Mouse (Mus musculus) CD4-positive, CD25-positive, alpha-beta regulatory T cell (primary cell): ENCODE measurements around the gene Msl2. TPM values are rescaled to one million over a fixed set of nuclear protein-coding genes. Genes with fewer than 3 reads are reported as not detected.

ENCODE experiments used
- polyA plus RNA-seq: library from polyadenylated mRNA; unstranded; fragments of 100-300 nt; shearing (Covaris generic); gene quantifications from one replicate; pipeline ENCODE4 v1.2.1, GENCODE M21; 2017

Msl2 gene
- 61.4 TPM for polyA plus RNA-seq

DNA sequence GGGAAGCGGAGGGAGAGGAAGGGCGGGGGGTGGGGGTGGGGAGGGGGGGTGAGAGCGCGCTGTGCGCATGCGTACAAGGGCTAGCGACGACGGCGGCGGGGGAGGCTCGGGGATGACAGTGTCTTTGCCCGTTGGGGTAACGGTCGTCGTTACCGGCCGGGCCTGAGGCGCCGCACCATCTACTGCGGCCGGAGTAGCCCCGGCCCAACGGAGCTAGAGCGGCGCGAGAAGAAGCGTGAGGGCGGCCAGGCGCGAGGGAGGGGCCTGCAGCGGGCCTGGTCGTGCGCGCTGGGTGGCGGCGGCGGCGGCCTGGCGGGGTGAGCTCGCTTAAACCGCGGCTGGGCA is at the start of gene Msl2:
TSS of gene Msl2 (plus strand) at position 115 of the 345 bp plus-strand sequence.

DNA sequence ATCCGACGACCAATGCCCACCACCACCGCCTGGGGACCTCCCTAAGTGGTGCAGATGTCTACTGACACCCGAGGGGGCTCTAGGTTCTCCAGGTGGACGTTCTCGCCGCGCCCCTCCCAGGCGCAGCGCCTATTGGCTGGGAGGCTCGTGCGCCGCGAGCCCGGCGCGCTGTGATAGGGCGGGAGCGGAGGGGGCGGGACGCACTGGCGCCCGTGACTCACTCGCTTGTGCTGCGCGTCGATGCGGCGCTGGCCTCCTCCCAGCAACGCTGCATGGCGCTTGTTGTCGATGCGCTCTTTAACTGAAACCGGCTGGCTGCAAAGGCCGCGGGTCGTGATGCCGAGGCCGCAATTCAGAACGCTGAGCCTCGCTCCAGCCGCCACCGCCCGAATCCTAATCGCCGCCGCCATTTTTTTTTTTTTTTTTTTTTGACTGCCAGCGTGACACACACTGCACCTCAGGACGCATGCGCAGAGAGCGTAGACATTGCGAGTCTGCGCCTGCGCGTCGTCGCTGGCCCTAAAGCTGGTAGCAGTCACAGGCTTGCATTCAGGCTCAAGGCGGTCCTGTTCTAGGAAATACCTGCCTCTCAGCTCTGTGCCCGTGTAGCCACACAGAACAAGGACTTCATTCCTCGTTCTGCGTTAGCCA is 39.3 kb upstream of the Msl2 start, which contains the start of gene Pccb:
TSS of gene Pccb (minus strand) at position 451 of the 651 bp plus-strand sequence.

Other genes with a start within 250 kb of the Msl2 start
- 7.2 TPM for gene Pccb, start 39.2 kb upstream of the Msl2 start, polyA plus RNA-seq
- 1.9 TPM for gene Ppp2r3a, start 177.7 kb downstream of the Msl2 start, polyA plus RNA-seq